Mouse (Mus musculus) CH12F3 (cell line): ENCODE measurements around the gene Rsc1a1.

Source experiments
- in situ Hi-C: fragments of 300-500 bp; cut with MboI; formaldehyde crosslinking; loops from 2 replicates; pipeline ENCODE4 v1.14.3; 2020; ENCODE audit warnings: low sequenced_read_pairs

Rsc1a1 gene

DNA sequence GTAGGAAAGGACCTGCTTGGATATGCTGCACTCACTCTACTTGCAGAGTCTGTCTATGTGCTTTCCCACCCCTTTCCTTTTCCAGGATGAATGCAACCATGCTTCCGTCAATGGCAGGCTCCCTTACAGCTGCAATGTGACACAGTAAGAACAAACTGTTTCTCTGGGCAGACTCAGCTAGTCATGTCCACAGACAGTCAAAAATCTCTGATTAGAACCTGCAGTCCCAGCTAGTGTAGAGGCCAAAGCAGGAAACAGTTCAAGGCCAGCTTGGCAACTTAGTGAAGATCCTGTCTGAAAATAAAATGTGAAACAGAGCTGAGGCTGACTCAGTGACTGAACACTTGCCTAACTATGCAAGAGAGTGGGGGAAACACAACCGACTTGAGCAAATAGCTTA, 19.2 kb upstream of the Rsc1a1 start:
- in situ Hi-C loops: no loop called here

GRCm38 (mm10) chr4:141694719-141695118, 9.3 kb upstream of the Rsc1a1 start:
- in situ Hi-C loops: no loop called here

DNA sequence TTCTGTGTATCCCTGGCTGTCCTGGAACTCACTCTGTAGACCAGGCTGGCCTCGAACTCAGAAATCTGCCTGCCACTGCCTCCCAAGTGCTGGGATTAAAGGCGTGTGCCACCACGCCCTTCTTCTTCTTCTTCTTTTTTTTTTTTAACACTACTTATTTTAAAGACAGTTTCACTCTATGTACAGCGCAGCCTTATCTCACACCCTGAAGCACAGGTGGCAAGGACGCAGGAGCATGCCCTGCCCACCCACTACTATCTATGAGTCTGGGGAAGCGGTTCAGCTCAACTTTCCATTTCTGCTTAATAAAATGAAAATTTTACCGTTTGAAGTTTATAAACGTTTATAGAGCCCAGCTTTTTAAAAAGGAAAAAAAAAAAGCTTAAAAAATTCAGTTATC, 3.1 kb upstream of the Rsc1a1 start:
- in situ Hi-C loops: no loop called here

DNA sequence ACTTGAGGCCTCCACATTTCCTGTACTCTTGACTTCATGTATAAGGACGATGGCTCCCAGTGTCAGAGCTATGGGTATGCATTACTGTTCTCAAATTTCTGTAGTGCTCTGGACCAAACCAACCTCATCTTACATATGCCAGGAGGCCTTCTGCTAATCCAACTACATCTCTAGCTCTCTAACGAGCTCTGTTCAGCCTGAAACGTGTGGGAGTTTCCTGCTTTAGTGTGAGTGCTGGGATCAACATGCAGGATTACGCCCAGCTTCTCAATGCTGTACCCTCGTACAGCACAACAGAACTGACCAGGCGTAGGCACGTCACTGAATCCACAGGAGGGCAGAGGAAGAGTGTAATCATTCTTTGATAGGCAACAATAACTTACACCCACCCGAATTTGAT, 1.1 kb upstream of the Rsc1a1 start:
- in situ Hi-C loops: no loop called here

- in situ Hi-C loops: no loop called here
Measured at GRCm38 (mm10) chr4:141686093-141686492, 694 bp upstream of the Rsc1a1 start.

GRCm38 (mm10) chr4:141682706-141683230, 2.6 kb downstream of the Rsc1a1 start:
- in situ Hi-C loops: no loop called here

DNA sequence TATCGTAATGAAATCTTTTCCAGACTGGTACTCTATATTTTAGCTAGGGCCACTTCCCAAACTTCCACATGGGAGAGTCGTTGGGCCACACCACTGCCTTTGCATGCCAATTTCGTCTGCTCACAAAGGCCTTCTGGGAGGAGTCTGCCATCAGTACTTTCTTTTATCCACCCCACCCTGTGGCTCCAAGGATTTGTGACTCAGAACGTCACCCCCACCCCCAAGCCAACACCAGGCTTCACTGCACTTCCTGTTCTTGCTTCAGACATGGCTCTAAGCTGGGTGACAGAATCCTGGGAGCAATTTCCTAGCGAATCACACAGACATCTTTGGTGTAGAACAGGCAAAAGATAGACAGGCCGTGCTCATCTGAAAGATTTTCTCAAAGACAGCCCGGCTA, 3.6 kb downstream of the Rsc1a1 start:
- in situ Hi-C loops: no loop called here

DNA sequence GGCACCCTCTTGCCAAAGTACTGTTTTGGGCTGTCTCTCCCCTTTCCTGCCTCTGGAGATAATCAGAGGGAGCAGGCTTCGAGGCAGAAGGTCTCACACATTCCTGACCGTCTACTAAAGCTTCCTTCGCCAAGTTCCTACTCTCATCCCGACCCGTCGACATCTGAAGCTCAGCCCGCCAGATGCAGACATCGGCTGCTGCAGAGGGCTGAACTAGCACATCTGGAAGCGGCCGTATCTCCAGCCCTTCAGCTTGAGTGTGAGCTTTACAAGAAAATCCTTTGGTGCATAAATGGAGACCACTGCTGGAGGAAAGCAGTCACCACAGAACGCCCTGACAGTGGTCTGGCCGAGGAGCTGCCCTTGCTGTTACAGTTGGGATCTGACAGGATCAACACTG, 4.5 kb downstream of the Rsc1a1 start:
- in situ Hi-C loops: no loop called here

GRCm38 (mm10) chr4:141679016-141679415, 6.4 kb downstream of the Rsc1a1 start:
- in situ Hi-C loops: no loop called here

DNA sequence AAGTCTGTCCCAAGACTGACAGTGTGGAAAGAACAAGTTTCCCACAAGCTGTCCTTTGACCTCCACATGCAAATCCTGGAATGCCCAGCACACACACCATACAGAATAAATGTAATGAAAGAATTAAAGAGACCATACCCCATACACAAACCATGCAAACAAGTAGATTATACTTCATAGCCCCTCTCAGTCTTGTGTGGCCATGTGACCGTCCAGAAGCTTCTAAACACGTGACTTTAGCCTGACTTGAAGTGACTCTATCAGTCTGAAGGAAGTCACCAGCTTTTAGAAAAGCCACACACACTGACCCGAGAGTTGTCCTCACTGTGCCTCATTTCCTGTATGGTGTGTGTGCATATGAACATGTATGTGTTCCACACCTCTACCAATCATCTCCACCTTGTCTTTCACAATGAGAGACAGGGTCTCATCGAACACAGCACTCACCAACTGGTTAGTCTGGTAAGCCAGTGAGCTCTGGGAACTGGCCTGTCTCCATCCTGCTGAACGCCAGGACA, 8.9 kb downstream of the Rsc1a1 start:
- in situ Hi-C loops: no loop called here

DNA sequence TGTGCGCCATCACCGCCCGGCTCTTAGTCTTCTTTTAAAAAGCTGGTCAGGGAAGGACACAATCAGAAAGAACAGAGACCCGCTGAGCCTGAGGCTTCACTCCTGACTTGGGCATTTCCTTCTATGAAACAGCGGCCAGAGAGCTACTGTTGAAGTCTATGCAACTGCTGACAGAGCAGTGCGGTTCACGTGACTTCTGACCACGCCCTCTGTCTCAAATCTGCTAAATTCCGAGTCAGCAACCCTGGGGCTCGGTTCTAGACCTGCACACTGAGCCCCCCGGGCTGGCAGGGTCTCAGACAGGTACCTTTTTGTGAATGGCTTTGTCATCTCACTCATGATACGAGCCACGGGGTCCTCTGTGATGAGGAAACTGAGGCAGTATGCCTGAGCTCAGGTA, 13.1 kb downstream of the Rsc1a1 start:
- in situ Hi-C loops: no loop called here

DNA sequence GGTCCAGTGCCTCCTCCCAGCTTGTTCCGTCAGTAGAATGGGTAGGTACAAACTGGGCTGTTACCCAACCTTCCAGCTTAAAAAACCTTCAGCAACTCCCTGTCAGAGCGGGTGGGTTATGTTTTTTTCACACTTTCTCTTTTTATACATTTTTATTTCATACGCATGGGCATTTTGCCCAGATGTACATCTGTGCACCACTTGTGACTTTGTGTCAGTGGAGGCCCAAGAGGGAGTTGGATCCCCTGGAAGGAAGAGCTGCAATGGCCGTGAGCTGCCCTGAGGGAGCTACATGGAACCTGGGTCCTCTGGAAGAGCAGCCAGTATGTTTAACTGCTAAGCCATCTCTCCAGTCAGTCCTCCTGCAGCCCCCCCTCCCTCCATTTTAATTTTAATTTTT, 14.0 kb downstream of the Rsc1a1 start:
- in situ Hi-C loops: no loop called here

- in situ Hi-C loops: no loop called here
Measured at GRCm38 (mm10) chr4:141669898-141670712, 15.3 kb downstream of the Rsc1a1 start.

GRCm38 (mm10) chr4:141664799-141665198, 20.6 kb downstream of the Rsc1a1 start, which contains the start of gene Plekhm2:
Plekhm2 (minus strand) TSS chr4:141664899.
- in situ Hi-C loops: no loop called here

- in situ Hi-C loops: no loop called here
Measured at GRCm38 (mm10) chr4:141664011-141664745, 21.2 kb downstream of the Rsc1a1 start.

DNA sequence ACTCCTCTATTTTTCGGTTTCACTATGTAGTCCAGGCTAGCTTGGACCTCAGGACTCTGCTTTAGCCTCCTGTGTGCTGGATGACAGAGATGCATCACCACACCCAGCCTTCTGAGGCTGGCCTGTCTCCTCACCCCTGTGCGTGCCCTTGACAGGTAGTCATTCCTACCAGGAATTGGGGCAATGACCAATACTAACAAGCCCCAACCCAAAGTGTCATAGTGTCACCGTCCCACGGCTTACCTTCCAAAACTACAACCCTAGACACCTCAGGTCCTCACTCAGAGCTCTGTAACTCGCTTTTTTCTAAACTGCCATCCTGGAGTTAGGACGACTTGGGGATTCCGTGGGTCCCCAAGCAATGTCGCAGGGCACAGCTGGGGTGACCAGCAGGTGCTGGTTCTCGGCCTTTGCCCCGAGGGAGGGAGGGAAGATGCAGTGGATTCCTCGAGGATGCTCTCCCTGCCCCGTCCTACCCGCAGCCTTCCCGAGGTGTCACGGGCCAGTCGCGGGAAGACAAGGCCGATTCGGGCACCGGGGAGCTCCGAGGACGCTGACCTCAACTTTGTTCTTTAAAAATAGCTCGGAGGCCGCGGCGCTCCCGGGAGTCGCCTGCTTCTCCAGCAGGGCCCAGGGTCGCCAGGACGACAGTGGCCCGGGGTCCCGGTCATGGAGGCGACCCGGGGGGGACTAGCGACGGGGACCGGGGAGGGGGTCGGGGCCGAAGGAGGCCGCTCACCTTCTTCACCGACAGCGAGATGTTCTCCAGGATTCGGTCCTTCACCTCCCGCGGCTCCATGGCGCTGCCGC, 22.1 kb downstream of the Rsc1a1 start:
- in situ Hi-C loops: no loop called here

DNA sequence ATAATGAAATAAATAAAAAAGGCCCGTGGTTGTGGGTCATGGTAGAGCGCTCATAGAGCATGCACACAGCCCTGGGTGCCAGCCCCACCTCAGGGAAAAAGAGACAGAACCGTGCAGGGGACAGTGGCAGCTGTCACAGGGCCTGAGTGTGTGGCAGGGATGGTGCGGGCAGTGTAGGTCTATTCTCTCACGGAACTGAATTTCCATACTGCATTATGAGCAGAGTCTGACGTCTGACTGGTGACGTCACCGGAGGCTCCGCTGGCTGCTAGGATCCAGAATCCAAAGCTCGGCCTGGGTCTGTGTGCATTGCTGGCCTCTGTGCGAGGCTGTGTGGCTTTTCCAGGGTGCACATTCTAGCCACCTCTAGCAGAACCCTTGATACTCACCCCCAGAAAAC, 24.5 kb downstream of the Rsc1a1 start:
- in situ Hi-C loops: no loop called here

GRCm38 (mm10) chr4:141659739-141660138, 25.7 kb downstream of the Rsc1a1 start:
- in situ Hi-C loops: no loop called here

DNA sequence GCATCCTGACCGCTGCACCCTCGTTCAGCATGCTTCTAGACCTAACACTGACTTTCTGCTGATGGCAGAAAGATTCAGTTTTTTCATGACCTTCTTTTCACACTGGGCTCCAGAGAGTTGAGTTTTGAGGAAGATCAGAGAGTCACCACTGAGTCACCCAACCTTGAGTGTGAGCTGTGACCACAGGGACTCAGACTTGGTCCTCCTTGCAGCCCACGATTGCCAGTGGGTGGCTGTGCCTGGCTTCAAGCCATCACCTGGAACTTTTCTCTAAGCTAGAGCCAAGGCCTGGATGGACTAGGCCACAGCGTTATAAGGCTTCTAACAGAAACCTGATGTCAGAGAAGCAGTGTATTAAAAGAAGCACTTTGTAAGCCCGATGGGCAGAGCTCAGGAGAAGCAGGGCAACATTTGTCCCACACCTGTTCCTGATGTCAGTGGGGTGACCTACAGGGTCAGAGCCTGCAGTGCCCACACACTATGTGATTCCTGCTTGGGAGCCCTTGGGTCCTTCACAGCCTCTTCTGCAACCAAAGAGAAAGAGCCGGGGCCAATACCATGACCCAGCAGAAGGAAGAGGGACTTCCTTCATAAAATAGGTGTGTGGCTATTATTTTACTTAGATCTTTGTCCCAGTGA, 26.4 kb downstream of the Rsc1a1 start:
- in situ Hi-C loops: no loop called here

DNA sequence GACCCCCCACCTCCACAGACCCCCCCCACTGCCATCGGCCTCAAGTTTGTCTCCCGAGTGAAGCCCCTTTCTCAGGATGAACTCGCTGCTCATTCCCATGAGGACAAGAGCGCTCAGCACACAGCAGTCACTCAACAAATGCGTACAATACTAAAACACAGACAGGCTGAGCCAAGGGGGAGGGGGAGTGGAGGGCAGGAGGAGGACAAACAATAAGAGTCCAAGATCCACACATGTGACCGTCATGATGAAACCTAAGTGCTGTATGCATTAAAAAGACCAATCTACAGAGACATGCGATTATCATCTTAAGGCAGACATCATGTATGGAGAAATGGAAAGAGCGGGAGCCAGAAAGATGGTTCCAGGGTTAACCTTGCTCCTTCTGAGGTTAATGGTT, 28.5 kb downstream of the Rsc1a1 start:
- in situ Hi-C loops: no loop called here
